Mouse (Mus musculus) central nervous system, embryonic 11.5 days (tissue): Measurements from ENCODE around the gene Fcer2a. TPM values are rescaled to one million over a fixed set of nuclear protein-coding genes. Genes with fewer than 3 reads are reported as not detected.

ENCODE experiments used
- polyA plus RNA-seq: library from polyadenylated mRNA; depleted of rRNA; stranded (reverse); fragments of >200 nt; gene quantifications from 2 replicates; pipeline ENCODE4 v1.2.3, GENCODE M21; 2012; rRNA removed

The Fcer2a gene
- not detected in 2 replicates for polyA plus RNA-seq

GRCm38 (mm10) chr8:3694121-3694520 lies at the start of gene Fcer2a:
Gene Fcer2a (minus strand): TSS chr8:3694175.

GRCm38 (mm10) chr8:3720551-3720950 lies 26.6 kb upstream of the Fcer2a start, which contains the start of gene Clec4g:
Gene Clec4g (minus strand): TSS chr8:3720651.

GRCm38 (mm10) chr8:3676131-3676992 lies 17.6 kb downstream of the Fcer2a start, which contains the start of gene Trappc5:
Gene Trappc5 (plus strand): TSS chr8:3676299.

GRCm38 (mm10) chr8:3671980-3672491 lies 21.9 kb downstream of the Fcer2a start, which contains the start of gene Fcor:
Gene Fcor (minus strand): TSS chr8:3672362.

GRCm38 (mm10) chr8:3665507-3665906 lies 28.5 kb downstream of the Fcer2a start, which contains the start of gene Mcemp1:
Gene Mcemp1 (plus strand): TSS chr8:3665754.

GRCm38 (mm10) chr8:3655526-3655925 lies 38.4 kb downstream of the Fcer2a start, which contains the start of gene Retn:
Gene Retn (plus strand): TSS chr8:3655770.

Other genes with a start within 250 kb of the Fcer2a start
- gene Pex11g, start 226.5 kb downstream of the Fcer2a start, polyA plus RNA-seq = 2.8 and 5.1 TPM in 2 replicates
- 0.17 TPM in 1 of 2 replicates, not detected in the other for gene Tex45, start 223.3 kb downstream of the Fcer2a start, polyA plus RNA-seq
- 65.4 and 81.6 TPM in 2 replicates for gene Zfp358, start 201.0 kb downstream of the Fcer2a start, polyA plus RNA-seq
- 127 and 133 TPM in 2 replicates for gene Mcoln1, start 193.7 kb downstream of the Fcer2a start, polyA plus RNA-seq
- 32.3 and 37.8 TPM in 2 replicates for gene Pnpla6, start 178.8 kb downstream of the Fcer2a start, polyA plus RNA-seq
- 4.3 and 5.4 TPM in 2 replicates for gene C330021F23Rik, start 126.2 kb downstream of the Fcer2a start, polyA plus RNA-seq
- 21.2 and 22.0 TPM in 2 replicates for gene Camsap3, start 106.9 kb downstream of the Fcer2a start, polyA plus RNA-seq
- gene Xab2, start 72.9 kb downstream of the Fcer2a start, polyA plus RNA-seq = 66.9 and 67.5 TPM in 2 replicates
- gene Pet100, start 72.6 kb downstream of the Fcer2a start, polyA plus RNA-seq = 69.2 and 71.1 TPM in 2 replicates
- gene Pcp2, start 68.6 kb downstream of the Fcer2a start, polyA plus RNA-seq = 1.6 TPM in 1 of 2 replicates, not detected in the other
- gene Stxbp2, start 63.2 kb downstream of the Fcer2a start, polyA plus RNA-seq = 36.9 and 53.7 TPM in 2 replicates
- 0.14 and 0.26 TPM in 2 replicates for gene Retn, start 38.4 kb downstream of the Fcer2a start, polyA plus RNA-seq
- gene Mcemp1, start 28.4 kb downstream of the Fcer2a start, polyA plus RNA-seq = 0.08 and 0.21 TPM in 2 replicates
- gene Fcor, start 21.8 kb downstream of the Fcer2a start, polyA plus RNA-seq = 3.5 and 7.5 TPM in 2 replicates
- gene Trappc5, start 17.9 kb downstream of the Fcer2a start, polyA plus RNA-seq = 34.4 and 42.6 TPM in 2 replicates
- 0.27 and 0.36 TPM in 2 replicates for gene Clec4g, start 26.5 kb upstream of the Fcer2a start, polyA plus RNA-seq
- gene Cd209a, start 54.8 kb upstream of the Fcer2a start, polyA plus RNA-seq = not detected in 2 replicates
- not detected in 2 replicates for gene Cd209e, start 160.1 kb upstream of the Fcer2a start, polyA plus RNA-seq
- gene Cd209d, start 184.4 kb upstream of the Fcer2a start, polyA plus RNA-seq = not detected in 2 replicates
- gene Cd209b, start 232.7 kb upstream of the Fcer2a start, polyA plus RNA-seq = not detected in 2 replicates